Mouse (Mus musculus) ES-E14 (cell line): ENCODE results near the gene Tshz3. TPM values are rescaled to one million over a fixed set of nuclear protein-coding genes. Genes with fewer than 3 reads are reported as not detected.

Experiments used
- DNase-seq: peaks from one replicate; pipeline ENCODE4 v3.0.0-alpha.2; 2013; ENCODE audit warnings: low read depth, low spot score
- H3K27ac ChIP-seq: 2 replicates; pipeline ENCODE4 v1.5.1; 2012; ENCODE audit warnings: low read depth, mild to moderate bottlenecking, low read length, moderate library complexity, mixed read lengths; ENCODE audit not compliant: poor library complexity, insufficient read depth, severe bottlenecking
- H3K36me3 ChIP-seq: 2 replicates; pipeline ENCODE4 v1.6.1; 2012; ENCODE audit warnings: mild to moderate bottlenecking, low read length, moderate library complexity, mixed read lengths; ENCODE audit not compliant: control insufficient read depth, poor library complexity, insufficient read depth, severe bottlenecking
- H3K4me1 ChIP-seq, 2 experiments: fragments of 150-350 bp in 1 of 2; sonication (generic) in 1 of 2; 2 replicates each; pipeline ENCODE4 v1.6.1; 2012; ENCODE audit warnings: low read length in 2 of 2, mild to moderate bottlenecking in 1 of 2, mixed read lengths in 1 of 2; ENCODE audit not compliant: control insufficient read depth in 2 of 2, insufficient read depth in 2 of 2, poor library complexity in 1 of 2
- H3K4me3 ChIP-seq, 2 experiments: fragments of 150-350 bp in 1 of 2; sonication (generic) in 1 of 2; 2 replicates each; pipeline ENCODE4 v1.5.1; 2012; ENCODE audit warnings: low read length in 2 of 2, low read depth in 1 of 2, mild to moderate bottlenecking in 1 of 2, mixed read lengths in 1 of 2; ENCODE audit not compliant: insufficient read depth in 1 of 2, poor library complexity in 1 of 2, severe bottlenecking in 1 of 2
- H3K9ac ChIP-seq: 2 replicates; pipeline ENCODE4 v1.6.1; 2012; ENCODE audit warnings: low read depth, mild to moderate bottlenecking, low read length, mixed read lengths; ENCODE audit not compliant: poor library complexity, insufficient read depth, severe bottlenecking
- H3K9me3 ChIP-seq: fragments of 150-350 bp; sonication (generic); 2 replicates; pipeline ENCODE4 v1.6.1; 2012; ENCODE audit warnings: low read depth, mild to moderate bottlenecking, low read length; ENCODE audit not compliant: control insufficient read depth, insufficient read depth
- CHD2 ChIP-seq: IDR thresholded peaks from 2 replicates; pipeline ENCODE4 v1.6.1; 2014; ENCODE audit warnings: mild to moderate bottlenecking, low read depth, low read length, inconsistent platforms
- HCFC1 ChIP-seq: IDR thresholded peaks from 2 replicates; pipeline ENCODE4 v1.6.1; 2012; ENCODE audit warnings: low read length, inconsistent platforms, borderline replicate concordance; ENCODE audit not compliant: insufficient read depth
- MAFK ChIP-seq: IDR thresholded peaks from 2 replicates; pipeline ENCODE4 v1.6.1; 2014; ENCODE audit warnings: mild to moderate bottlenecking, low read depth, low read length, inconsistent platforms; ENCODE audit not compliant: insufficient read depth
- ZC3H11A ChIP-seq: IDR thresholded peaks from 2 replicates; pipeline ENCODE4 v1.6.1; 2012; ENCODE audit warnings: low read depth, mild to moderate bottlenecking, inconsistent platforms, low read length, borderline replicate concordance
- ZNF384 ChIP-seq: IDR thresholded peaks from 2 replicates; pipeline ENCODE4 v1.6.1; 2012; ENCODE audit warnings: low read depth, low read length, inconsistent platforms
- in situ Hi-C, 2 experiments: fragments of 600-800 bp; cut with MboI; formaldehyde crosslinking; loops; one replicate each; pipeline ENCODE4 v1.15.1; 2025; ENCODE audit warnings: low sequenced_read_pairs in 2 of 2, inconsistent platforms in 1 of 2; ENCODE audit not compliant: unreplicated experiment in 2 of 2
- total RNA-seq: library from RNA; depleted of rRNA; stranded (reverse); fragments of 300-350 nt; gene quantifications from 2 replicates; pipeline ENCODE4 v1.2.3, GENCODE M21; 2012

The Tshz3 gene
- total RNA-seq, 1 experiment = 1.6 TPM

DNA sequence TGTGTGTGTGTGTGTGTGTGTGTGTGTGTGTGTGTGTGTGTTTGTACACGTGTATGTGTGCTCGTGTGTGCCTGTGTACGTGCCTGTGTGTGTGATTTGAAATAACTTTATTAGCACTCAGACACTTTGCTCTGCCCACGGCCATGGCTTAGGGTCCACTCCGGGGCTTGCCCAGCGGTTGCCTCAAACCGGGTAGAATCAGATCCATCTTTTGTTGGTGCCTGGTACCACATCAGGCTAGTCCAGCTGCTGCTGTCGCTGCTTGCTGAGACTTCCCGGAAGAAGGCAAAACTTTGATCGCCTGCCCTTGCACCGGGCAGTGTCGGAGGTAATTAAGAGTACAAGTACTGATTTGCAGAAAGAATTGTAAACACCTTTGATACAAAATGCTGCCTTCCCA, 12.1 kb downstream of the Tshz3 start:
- no peak for DNase-seq
- Histone ChIP-seq H3K27ac (no peak overlapping the region), H3K4me1 (peaks cover 0 to 3% of the 10 kb centered on the region in 2 experiments; a peak in 1 of 4 replicates), H3K9me3 (no peaks in the 10 kb centered on the region), H3K36me3 (no peaks in the 10 kb centered on the region), H3K9ac (no peak overlapping the region), H3K4me3 (no peak overlapping the region)
- TF ChIP-seq CHD2 (no peak), HCFC1 (no peak), MAFK (no peak), ZC3H11A (no peak), ZNF384 (no peak)
- in situ Hi-C loops = no loop called here

DNA sequence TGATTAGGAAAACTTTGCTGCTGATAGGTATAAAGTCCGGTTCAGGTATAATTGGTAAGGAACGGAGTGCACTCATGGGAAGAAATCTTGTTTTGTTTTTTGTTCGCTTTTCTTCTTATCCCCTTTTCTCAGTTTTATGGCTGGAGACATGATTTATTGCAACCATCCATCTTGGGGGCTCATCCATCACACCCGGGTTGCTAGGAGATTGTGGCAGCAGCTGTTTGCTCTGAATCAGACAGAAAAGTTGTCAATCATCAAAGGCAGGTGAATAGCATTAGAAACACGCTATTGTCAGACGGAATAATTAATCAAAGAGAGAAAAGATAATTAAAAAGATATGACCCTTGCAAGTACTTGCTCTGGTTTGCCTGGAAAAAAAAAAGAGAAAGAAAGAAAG, 12.5 kb downstream of the Tshz3 start:
- H3K9ac ChIP-seq = no peak overlapping the region
- no peak for DNase-seq
- H3K4me3 ChIP-seq = no peak overlapping the region
- no peak overlapping the region for H3K27ac ChIP-seq
- H3K36me3 ChIP-seq = no peaks in the 10 kb centered on the region
- no peak for TF ChIP-seq ZNF384
- no peak for TF ChIP-seq MAFK
- TF ChIP-seq HCFC1 = no peak
- no peak for TF ChIP-seq CHD2
- no peak for TF ChIP-seq ZC3H11A
- H3K4me1 ChIP-seq = peaks cover 0 to 3% of the 10 kb centered on the region in 2 experiments; a peak in 1 of 4 replicates
- in situ Hi-C loops = no loop called here
- H3K9me3 ChIP-seq = no peaks in the 10 kb centered on the region

DNA sequence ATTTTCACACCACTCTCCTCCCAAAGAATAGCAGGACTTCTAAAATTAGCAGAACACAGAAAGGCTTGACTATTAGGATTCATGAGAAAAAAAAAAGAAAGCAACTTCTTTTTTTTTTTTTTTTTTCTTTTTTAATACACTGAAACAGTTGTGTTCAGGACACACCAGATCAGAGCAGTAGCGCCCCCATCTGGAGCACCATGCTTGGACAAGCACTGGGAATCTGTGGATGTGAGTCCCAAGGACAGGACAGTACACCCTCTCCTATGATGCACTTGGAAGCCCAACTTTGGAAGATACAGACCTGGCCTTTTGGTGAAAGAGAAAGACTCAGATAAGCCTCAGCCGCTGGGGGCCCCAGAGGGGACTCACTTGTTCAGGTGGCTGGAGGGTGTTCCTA, 13.8 kb downstream of the Tshz3 start:
- no peaks in the 10 kb centered on the region; a peak in 1 of 4 replicates for H3K4me1 ChIP-seq
- in situ Hi-C loops = no loop called here

DNA sequence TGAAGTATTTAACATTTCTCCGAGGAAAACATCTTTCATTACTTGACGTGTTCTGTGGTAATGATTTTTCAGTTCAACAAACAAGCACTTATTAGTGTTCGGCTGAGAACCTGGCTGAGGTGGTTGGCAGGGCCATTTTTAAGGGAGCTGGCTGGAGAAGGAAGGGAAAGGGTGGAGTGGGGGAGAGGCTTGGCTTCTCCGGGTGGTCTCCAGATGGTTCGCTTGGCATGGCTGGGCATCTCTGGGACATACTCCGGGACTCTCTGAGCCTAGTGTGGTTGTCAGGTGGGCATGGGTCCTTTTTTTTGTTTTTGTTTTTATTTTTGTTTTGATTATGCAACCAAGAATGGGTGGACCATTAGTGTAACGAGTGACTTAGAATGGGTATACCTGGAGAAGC, 16.4 kb downstream of the Tshz3 start:
- no peak overlapping the region for H3K4me3 ChIP-seq
- no peak overlapping the region for H3K27ac ChIP-seq
- TF ChIP-seq MAFK = no peak
- TF ChIP-seq HCFC1 = no peak
- no peaks in the 10 kb centered on the region for H3K36me3 ChIP-seq
- no peaks in the 10 kb centered on the region for H3K4me1 ChIP-seq
- no peak overlapping the region for H3K9ac ChIP-seq
- no peak for DNase-seq
- H3K9me3 ChIP-seq = no peaks in the 10 kb centered on the region
- in situ Hi-C loops = no loop called here

More for the DNA sequence above, 13.8 kb downstream of the Tshz3 start:
- no peaks in the 10 kb centered on the region for H3K36me3 ChIP-seq
- DNase-seq = no peak
- no peaks in the 10 kb centered on the region for H3K9me3 ChIP-seq
- no peak overlapping the region for H3K9ac ChIP-seq
- no peak overlapping the region for H3K27ac ChIP-seq
- no peak for TF ChIP-seq HCFC1
- peak; percentile 25; the same call in 1 of the 2 replicates for TF ChIP-seq ZNF384
- no peak overlapping the region for H3K4me3 ChIP-seq

DNA sequence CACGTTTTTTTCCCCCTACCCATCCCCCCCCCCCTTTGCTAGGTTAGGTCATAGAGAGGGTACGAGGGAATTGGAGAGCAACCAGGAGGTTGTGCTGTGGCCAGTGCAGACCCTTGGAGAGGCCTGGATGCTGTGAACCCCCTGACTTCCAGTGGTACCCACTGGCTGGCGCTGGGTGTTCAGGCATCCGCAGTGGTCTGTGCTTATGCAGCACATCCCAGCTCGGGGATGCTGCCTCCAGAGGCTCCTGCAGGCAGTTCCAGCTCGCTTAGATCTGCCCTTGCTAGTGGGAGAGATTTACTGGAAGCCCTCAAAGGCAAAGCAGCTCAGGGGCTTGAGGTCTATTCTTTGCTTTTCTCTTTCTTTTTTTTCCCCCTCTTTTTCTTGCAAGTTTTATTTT, 19.3 kb downstream of the Tshz3 start:
- H3K27ac ChIP-seq = no peak overlapping the region
- no peak overlapping the region for H3K9ac ChIP-seq
- TF ChIP-seq HCFC1 (no peak), MAFK (no peak), ZNF384 (no peak), ZC3H11A (no peak), CHD2 (no peak)
- no peaks in the 10 kb centered on the region for H3K36me3 ChIP-seq
- DNase-seq = no peak
- H3K4me3 ChIP-seq = no peak overlapping the region
- no peaks in the 10 kb centered on the region for H3K9me3 ChIP-seq
- in situ Hi-C loops = no loop called here
- no peaks in the 10 kb centered on the region for H3K4me1 ChIP-seq
